Mouse (Mus musculus) naive thymus-derived CD4-positive, alpha-beta T cell, adult 2 months (primary cell): Measurements from ENCODE around the gene Arsa.

ENCODE experiments used
- DNase-seq: peaks from one replicate; pipeline ENCODE4 v3.0.0-alpha.2; 2011; ENCODE audit warnings: low read depth

The Arsa gene

DNA sequence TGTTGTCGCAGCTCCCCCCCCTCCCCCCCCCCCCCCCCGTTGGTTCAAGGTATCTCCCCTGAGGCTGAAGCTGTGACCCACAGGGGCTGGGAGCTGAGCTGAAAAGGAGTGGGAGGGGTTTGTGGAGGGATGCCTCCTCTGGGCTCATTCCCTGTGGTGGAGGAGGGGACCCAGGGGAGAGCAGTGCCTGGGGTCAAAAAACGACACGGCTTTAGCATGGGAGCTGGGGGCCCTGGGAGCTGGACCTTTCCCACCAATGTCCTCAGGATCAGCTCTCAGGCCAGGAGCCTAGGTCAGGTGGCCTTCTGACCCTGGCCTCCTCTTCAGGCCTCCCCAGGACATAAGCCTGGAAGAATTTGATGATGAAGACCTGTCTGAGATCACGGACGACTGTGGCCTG, 22.4 kb downstream of the Arsa start:
- DNase-seq, result no peak

DNA sequence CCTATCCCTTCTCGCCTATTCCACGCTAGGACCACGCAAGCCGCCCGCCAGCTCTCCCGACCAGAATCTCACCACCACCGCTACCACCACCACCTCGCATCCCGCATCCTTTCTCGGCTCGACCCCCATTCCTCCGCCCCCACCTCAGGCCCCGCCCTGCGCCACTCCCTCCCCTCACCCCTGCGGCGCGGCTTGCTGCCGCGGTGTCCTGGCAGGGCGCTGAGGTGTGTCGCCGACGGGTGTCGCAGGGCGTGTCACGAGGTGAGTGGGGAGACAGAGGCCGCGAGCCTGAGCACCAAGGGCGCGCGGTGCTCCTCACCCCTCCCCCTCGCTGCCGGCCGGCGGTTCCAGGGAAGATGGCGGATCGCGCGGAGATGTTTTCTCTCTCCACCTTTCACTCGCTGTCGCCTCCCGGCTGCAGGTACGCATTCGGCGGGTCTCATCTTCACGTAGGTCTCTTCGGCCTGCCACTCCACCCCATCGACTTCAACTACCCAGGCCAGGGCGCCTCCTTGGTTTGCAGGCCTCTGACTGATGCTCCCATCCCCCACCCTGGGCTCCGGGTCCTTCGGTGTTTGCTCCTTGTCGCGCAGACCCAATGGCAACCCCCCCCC, 23.3 kb downstream of the Arsa start, which contains the start of gene Mapk8ip2:
Gene Mapk8ip2, plus strand, starts transcription at position 49 of the 614 bp plus-strand sequence.
- DNase-seq, result no peak

GRCm38 (mm10) chr15:89452906-89453864, 24.0 kb downstream of the Arsa start:
- peak; percentile 51 for DNase-seq

- no peak for DNase-seq
Measured at GRCm38 (mm10) chr15:89442486-89443070, 34.6 kb downstream of the Arsa start.

- no peak for DNase-seq
Measured at GRCm38 (mm10) chr15:89435878-89436277, 41.3 kb downstream of the Arsa start.

GRCm38 (mm10) chr15:89434136-89434535, 43.1 kb downstream of the Arsa start:
- DNase-seq, result no peak

DNA sequence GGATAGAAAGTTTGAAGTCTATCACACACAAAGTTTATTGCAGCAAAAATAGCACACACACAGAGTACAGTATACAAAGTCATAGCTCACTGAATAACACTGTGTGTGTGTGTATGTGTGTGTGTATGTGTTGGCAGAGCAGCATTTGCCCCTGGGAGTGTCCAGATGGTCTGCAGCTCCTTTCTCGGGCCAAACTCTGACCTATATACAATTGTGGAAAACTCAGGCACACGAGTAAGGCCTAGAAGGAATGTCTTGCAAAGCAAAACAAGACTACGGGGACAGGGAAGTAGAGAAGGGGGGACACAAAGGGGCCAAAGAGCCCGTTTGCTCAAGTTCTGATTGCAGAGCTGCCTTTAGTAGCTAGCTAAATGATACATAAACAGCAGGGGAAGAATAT, 44.3 kb downstream of the Arsa start:
- DNase-seq, result no peak

- no peak for DNase-seq
Measured at GRCm38 (mm10) chr15:89431806-89432205, 45.4 kb downstream of the Arsa start.

- DNase-seq, result no peak
Measured at GRCm38 (mm10) chr15:89431271-89431670, 46.0 kb downstream of the Arsa start.

DNA sequence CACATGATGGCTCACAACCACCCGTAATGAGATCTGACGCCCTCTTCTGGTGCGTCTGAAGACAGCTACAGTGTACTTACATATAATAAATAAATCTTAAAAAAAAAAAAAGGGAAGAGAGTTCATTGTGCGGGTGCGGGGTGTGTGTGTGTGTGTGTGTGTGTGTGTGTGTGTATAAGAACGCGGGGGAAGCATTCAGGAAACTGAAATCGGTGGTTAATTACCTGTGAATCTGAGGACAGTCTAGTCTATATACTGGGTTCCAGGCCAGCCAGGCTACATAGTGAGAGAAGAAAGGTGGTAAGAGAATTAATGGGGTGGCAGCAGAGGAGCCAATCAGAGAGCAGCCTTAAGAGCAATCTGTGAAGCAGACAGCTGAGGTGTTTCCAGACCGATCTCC, 46.5 kb downstream of the Arsa start:
- peak; percentile 20 for DNase-seq

- peak; percentile 53 for DNase-seq
Measured at GRCm38 (mm10) chr15:89430341-89430740, 46.9 kb downstream of the Arsa start.

DNA sequence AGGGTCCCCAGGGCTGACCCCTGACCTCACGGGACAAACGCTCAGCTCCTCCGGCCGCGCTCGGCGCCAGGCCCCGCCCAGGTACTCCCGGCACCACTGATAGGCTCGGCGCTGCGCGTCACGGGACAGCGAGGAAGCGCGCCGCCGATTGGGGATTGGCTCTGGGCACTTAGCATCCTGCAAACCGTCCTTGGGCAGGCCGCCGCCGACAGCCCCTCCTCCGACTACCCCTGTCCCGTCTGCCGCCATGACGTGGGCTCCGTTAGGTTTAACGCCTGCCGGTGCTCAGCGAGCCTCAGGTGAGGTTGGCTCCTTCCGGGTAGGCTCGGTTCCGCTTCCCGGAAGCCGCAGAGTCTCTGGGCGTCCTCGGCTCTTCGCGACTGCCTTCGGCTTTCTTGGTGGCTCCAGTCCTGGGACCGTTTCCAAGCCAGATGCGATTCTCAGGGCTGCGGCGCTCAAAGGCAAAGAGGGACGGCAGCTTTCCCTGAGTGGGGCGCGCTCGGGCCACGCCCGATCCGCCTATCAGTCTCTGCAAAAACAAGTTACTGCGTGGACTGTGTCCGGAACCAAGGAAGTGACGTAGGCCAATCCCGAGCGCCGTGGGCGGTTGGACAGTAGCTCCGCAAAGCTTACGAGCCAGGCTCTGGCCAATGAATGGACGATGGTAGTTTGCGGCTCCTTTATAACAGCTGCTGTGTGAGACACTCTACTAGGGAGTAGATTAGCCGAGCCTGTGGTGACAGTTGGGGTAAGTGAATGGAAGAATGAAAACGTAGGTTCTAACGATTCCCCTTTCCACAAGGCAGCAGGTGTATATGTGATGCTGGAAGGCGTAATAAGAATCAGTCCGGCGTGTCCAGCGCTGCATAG, 47.6 kb downstream of the Arsa start, which contains the start of the genes C730034F03Rik, Gm44502 and Chkb:
Gene C730034F03Rik, plus strand, starts transcription at position 238 of the 870 bp plus-strand sequence.
Gene Gm44502, minus strand, starts transcription at position 345 of the 870 bp plus-strand sequence.
Gene Chkb, minus strand, starts transcription at position 557 of the 870 bp plus-strand sequence.
- DNase-seq, result peak; percentile 94

DNA sequence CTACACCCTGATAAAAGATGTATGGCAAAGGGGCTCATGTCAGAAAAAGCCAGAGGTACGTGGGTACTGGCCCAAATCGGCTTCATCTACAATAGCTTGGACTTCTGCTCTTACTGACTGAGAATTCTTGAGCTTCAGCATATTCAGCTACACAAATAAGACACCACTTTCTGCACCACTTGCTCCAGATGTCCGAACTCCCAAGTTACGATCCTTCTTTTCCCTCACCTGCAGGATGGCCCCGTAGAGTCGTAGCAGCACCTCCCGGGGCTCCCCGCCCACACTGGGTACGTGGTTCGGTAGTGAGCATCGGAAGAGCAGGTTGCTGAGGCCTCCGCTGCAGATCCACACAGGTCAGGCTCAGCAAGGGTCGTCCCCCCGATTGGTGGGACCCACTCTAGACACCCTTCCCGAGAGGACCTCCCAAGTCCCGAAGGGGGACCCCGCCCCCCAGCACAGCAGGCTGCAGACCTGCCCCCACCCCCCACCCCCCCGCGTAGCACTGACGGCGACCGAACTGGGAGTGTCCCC, 48.3 kb downstream of the Arsa start:
- peak; percentile 51 for DNase-seq

DNA sequence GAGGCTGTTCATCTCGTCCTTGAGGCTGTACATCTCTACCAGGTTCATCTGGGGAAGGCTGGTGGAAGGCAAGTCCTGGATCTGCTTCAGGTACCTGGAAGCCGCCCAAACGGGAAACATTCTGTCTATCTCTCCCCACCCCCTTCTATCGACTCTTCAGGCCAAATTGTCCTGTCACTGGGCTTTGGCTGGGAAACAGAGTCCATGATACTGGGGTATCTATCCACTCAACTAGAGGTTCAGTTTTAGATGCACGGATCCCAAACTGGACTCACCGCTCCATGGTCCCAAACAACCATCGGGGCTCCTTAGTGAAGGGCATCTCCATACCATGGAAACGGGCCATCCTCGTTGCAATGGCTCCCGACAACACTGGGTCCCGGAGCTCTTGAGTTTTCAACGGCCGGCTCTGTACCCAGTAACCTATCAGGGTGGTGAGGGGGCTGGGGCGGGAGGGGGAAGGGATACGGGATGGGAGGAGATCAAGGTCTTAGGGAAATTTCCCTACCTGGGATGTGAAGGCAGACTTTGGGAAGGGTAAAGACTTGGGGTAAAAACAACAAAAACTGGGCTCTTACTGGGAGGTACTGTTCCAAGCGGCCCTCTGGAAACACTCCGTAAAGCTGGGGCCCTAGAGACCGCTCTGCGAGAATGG, 49.0 kb downstream of the Arsa start:
- peak; percentile 15 for DNase-seq

DNA sequence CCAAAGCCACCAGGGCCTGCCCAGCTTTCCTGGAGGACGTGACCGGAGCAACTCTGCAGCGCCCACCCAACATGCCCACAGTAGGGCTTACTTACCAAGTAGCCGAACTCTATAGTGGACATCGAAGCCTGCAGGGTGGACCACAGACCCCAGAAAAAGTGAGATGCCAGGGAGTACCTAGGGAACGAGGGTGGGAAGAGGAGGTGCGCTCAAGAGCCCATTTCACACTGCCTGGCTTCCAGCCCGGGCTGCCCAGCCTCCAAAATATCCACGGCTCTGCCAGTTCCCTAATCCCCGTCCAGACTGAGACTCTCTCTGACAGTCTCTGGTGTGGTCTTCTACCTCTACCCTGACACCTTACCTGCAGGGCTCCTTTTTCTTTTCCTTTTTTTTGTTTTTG, 50.5 kb downstream of the Arsa start:
- no peak for DNase-seq

DNA sequence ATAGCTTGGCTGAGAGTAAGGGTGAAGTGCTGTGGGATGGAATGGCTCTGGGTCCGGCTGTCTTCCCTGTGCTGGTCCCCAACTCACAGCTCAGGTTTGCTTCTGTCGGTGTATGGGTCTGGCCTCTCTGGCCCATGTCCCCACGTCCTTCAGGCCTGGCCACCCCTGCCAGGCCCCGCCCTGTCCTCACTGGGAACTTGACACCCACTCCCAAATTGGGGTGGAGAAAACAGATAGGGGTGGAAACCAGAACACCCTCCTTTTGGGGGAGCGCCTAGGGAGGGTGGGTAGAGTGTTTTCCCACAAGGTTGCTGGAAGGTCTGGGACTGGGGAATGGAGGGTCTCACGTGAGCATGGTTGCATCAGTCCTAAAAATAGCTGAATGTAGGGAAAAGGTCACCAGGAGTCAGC, 51.5 kb downstream of the Arsa start, which contains the start of gene Cpt1b:
Gene Cpt1b, minus strand, starts transcription at position 153 of the 411 bp plus-strand sequence.
- DNase-seq, result no peak

- no peak for DNase-seq
Measured at GRCm38 (mm10) chr15:89424621-89425020, 52.6 kb downstream of the Arsa start.
